Mouse (Mus musculus) heart, postnatal 0 days (tissue): ENCODE results near the gene Tmem184b. TPM values are rescaled to one million over a fixed set of nuclear protein-coding genes. Genes with fewer than 3 reads are reported as not detected.
A peak's percentile ranks its signal among the peaks of the same experiment; 100 is the strongest.

Source experiments
- ATAC-seq: fragments of 200-750 bp; cut with Nextera tagmentation; 2 replicates; pipeline ENCODE4 v1.8.0; 2017; ENCODE audit warnings: low read depth, moderate number of reproducible peaks, moderate library complexity; ENCODE audit not compliant: insufficient read depth
- DNase-seq: peaks from one replicate; pipeline ENCODE4 v3.0.0-alpha.2; 2016; ENCODE audit warnings: low spot score
- H3K27ac ChIP-seq: fragments of 300-500 bp; sonication (generic); 2 replicates; pipeline ENCODE4 v1.5.1; 2014; ENCODE audit warnings: low read depth, mild to moderate bottlenecking
- H3K27me3 ChIP-seq: fragments of 300-500 bp; sonication (generic); 2 replicates; pipeline ENCODE4 v1.6.1; 2014; ENCODE audit warnings: low read length, mixed read lengths; ENCODE audit not compliant: control insufficient read depth, insufficient read depth
- H3K36me3 ChIP-seq: fragments of 300-500 bp; sonication (generic); replicated peaks from 2 replicates; pipeline ENCODE4 v1.6.1; 2014; ENCODE audit warnings: low read length, mixed read lengths; ENCODE audit not compliant: control insufficient read depth, insufficient read depth
- H3K4me1 ChIP-seq: fragments of 300-500 bp; sonication (generic); 2 replicates; pipeline ENCODE4 v1.6.1; 2014; ENCODE audit warnings: antibody characterized with exemption; ENCODE audit not compliant: control insufficient read depth, insufficient read depth
- H3K4me2 ChIP-seq: fragments of 300-500 bp; sonication (generic); 2 replicates; pipeline ENCODE4 v1.6.1; 2014; ENCODE audit warnings: low read depth, mild to moderate bottlenecking, low read length, moderate library complexity
- H3K4me3 ChIP-seq: fragments of 300-500 bp; sonication (generic); 2 replicates; pipeline ENCODE4 v1.5.1; 2014; ENCODE audit warnings: low read depth, low read length
- H3K9ac ChIP-seq: fragments of 300-500 bp; sonication (generic); replicated peaks from 2 replicates; pipeline ENCODE4 v1.6.1; 2014; ENCODE audit warnings: low read depth, low read length, mixed read lengths
- H3K9me3 ChIP-seq: fragments of 300-500 bp; sonication (generic); replicated peaks from 2 replicates; pipeline ENCODE4 v1.6.1; 2016; ENCODE audit warnings: low read length; ENCODE audit not compliant: control insufficient read depth
- CTCF ChIP-seq: IDR thresholded peaks from 2 replicates; pipeline ENCODE4 v1.5.1; 2016; ENCODE audit warnings: antibody characterized with exemption, control low read depth, low read depth
- EP300 ChIP-seq: IDR thresholded peaks from 2 replicates; pipeline ENCODE4 v1.6.1; 2016; ENCODE audit warnings: antibody characterized with exemption, low read depth
- WGBS: fragments of 180-500 bp; shearing (Covaris S2); extraction: QIAGEN DNeasy Blood & Tissue Kit; methylation state at CpG from one replicate; pipeline ENCODE4 v1.1.7; 2014; 5-methylcytosine and 5-hydroxymethylcytosine counted together
- polyA plus RNA-seq: library from polyadenylated mRNA; unstranded; fragments of >200 nt; fragmentation: Nextera tagmentation; extraction: Ambion mirVana; gene quantifications from 2 replicates; pipeline ENCODE4 v1.2.1, GENCODE M21; 2015
- total RNA-seq: library from RNA; depleted of rRNA; stranded (reverse); fragments of >200 nt; gene quantifications from 2 replicates; pipeline ENCODE4 v1.2.3, GENCODE M21; 2014; ENCODE audit warnings: low replicate concordance

Tmem184b gene
- total and polyA plus RNA-seq, 2 experiments from 2014 or later = 31.8 to 70.6 TPM

GRCm38 (mm10) chr15:79438816-79439215 is 35.4 kb upstream of the Tmem184b start:
- Histone ChIP-seq H3K27me3 (no peaks in the 10 kb centered on the region), H3K36me3 (peaks cover 26% of the 10 kb centered on the region), H3K9ac (no peak overlapping the region), H3K4me3 (no peak overlapping the region), H3K27ac (peak overlapping the region; percentile 49), H3K9me3 (no peaks in the 10 kb centered on the region), H3K4me2 (peak overlapping the region; percentile 92; the same call in 1 of the 2 replicates), H3K4me1 (peaks cover 80% of the 10 kb centered on the region)
- TF ChIP-seq CTCF (no peak), EP300 (no peak)
- 48% methylated on average over 8 of the region's 8 CpGs for WGBS
- DNase-seq (no peak), ATAC-seq (no peak)

GRCm38 (mm10) chr15:79438209-79438810 is 34.9 kb upstream of the Tmem184b start:
- DNase-seq (no peak), ATAC-seq (no peak)
- Histone ChIP-seq H3K9me3 (no peaks in the 10 kb centered on the region), H3K4me1 (peaks cover 79% of the 10 kb centered on the region), H3K36me3 (peaks cover 26% of the 10 kb centered on the region), H3K4me3 (no peak overlapping the region), H3K27ac (peak overlapping the region; percentile 49), H3K27me3 (no peaks in the 10 kb centered on the region), H3K9ac (no peak overlapping the region), H3K4me2 (peak overlapping the region; percentile 92; the same call in 1 of the 2 replicates)
- 45% methylated on average over 6 of the region's 6 CpGs for WGBS
- TF ChIP-seq EP300 = no peak
- no peak for TF ChIP-seq CTCF

GRCm38 (mm10) chr15:79437541-79438208 is 34.3 kb upstream of the Tmem184b start:
- ATAC-seq (no peak), DNase-seq (no peak)
- Histone ChIP-seq H3K9ac (no peak overlapping the region), H3K36me3 (peaks cover 26% of the 10 kb centered on the region), H3K9me3 (no peaks in the 10 kb centered on the region), H3K4me1 (peaks cover 79% of the 10 kb centered on the region), H3K4me2 (no peak overlapping the region), H3K27ac (no peak overlapping the region; the same call in 1 of the 2 replicates), H3K27me3 (no peaks in the 10 kb centered on the region), H3K4me3 (no peak overlapping the region)
- WGBS = 65% methylated on average over 12 of the region's 12 CpGs
- TF ChIP-seq CTCF (no peak), EP300 (no peak)

- Histone ChIP-seq H3K4me1 (peaks cover 82% of the 10 kb centered on the region), H3K27ac (peak overlapping the region; percentile 65), H3K9me3 (no peaks in the 10 kb centered on the region), H3K9ac (no peak overlapping the region; the same call in 1 of the 2 replicates), H3K4me2 (no peak overlapping the region; the same call in 1 of the 2 replicates), H3K27me3 (no peaks in the 10 kb centered on the region), H3K4me3 (no peak overlapping the region), H3K36me3 (peaks cover 26% of the 10 kb centered on the region)
- ATAC-seq (no peak), DNase-seq (no peak)
- WGBS = 32% methylated on average over 7 of the region's 7 CpGs
- TF ChIP-seq EP300 (0 out of 2 replicates have a peak, but pooled peaks have one; percentile 36), CTCF (no peak)
These were observed 33.1 kb upstream of the Tmem184b start for GRCm38 (mm10) chr15:79436481-79436921.

GRCm38 (mm10) chr15:79435191-79435671 is 31.9 kb upstream of the Tmem184b start:
- no peak overlapping the region for H3K9ac ChIP-seq
- peak overlapping the region; percentile 65 for H3K27ac ChIP-seq
- peaks cover 72% of the 10 kb centered on the region for H3K4me1 ChIP-seq
- H3K4me3 ChIP-seq = no peak overlapping the region
- 27% methylated on average over 7 of the region's 7 CpGs for WGBS
- 0 out of 2 replicates have a peak overlapping the region, but pooled peaks have one; percentile 8 for H3K4me2 ChIP-seq
- DNase-seq = no peak
- H3K27me3 ChIP-seq = no peaks in the 10 kb centered on the region
- H3K9me3 ChIP-seq = no peaks in the 10 kb centered on the region
- H3K36me3 ChIP-seq = peaks cover 38% of the 10 kb centered on the region
- ATAC-seq = no peak
- TF ChIP-seq EP300 (no peak), CTCF (no peak)
